Mouse (Mus musculus) liver, embryonic 14.5 days (tissue): ENCODE data around the gene Mobp. TPM values are rescaled to one million over a fixed set of nuclear protein-coding genes. Genes with fewer than 3 reads are reported as not detected.

Source experiments
- ATAC-seq: fragments of 200-750 bp; cut with Nextera tagmentation; 2 replicates; pipeline ENCODE4 v1.8.0; 2017; ENCODE audit warnings: moderate number of reproducible peaks, mild to moderate bottlenecking, moderate library complexity; ENCODE audit not compliant: insufficient read depth
- DNase-seq, 3 experiments: peaks; one replicate each; pipeline ENCODE4 v3.0.0-alpha.2; 2012 to 2013; ENCODE audit warnings: low read depth in 3 of 3, low spot score in 3 of 3
- H3K27ac ChIP-seq: fragments of 300-500 bp; sonication (generic); 2 replicates; pipeline ENCODE4 v1.5.1; 2014; ENCODE audit warnings: moderate library complexity, mild to moderate bottlenecking, control low read depth, inconsistent platforms
- H3K27me3 ChIP-seq: fragments of 300-500 bp; sonication (generic); 2 replicates; pipeline ENCODE4 v1.6.1; 2014; ENCODE audit warnings: mild to moderate bottlenecking, low read length, moderate library complexity; ENCODE audit not compliant: control insufficient read depth, insufficient read depth
- H3K36me3 ChIP-seq: fragments of 300-500 bp; sonication (generic); replicated peaks from 2 replicates; pipeline ENCODE4 v1.6.1; 2014; ENCODE audit warnings: low read depth; ENCODE audit not compliant: control insufficient read depth, insufficient read depth
- H3K4me1 ChIP-seq, 2 experiments: fragments of 200-500 bp in 1 of 2; fragments of 300-500 bp in 1 of 2; sonication (generic) in 1 of 2; replicated peaks; 2 replicates each; pipeline ENCODE4 v1.6.1; 2012 to 2014; ENCODE audit warnings: antibody characterized with exemption in 1 of 2, inconsistent platforms in 1 of 2, low read length in 1 of 2; ENCODE audit not compliant: control insufficient read depth in 2 of 2, insufficient read depth in 2 of 2
- H3K4me2 ChIP-seq: fragments of 300-500 bp; sonication (generic); 2 replicates; pipeline ENCODE4 v1.6.1; 2014; ENCODE audit warnings: low read depth, mild to moderate bottlenecking, control low read depth, moderate library complexity
- H3K4me3 ChIP-seq, 2 experiments: fragments of 200-500 bp in 1 of 2; fragments of 300-500 bp in 1 of 2; sonication (generic) in 1 of 2; 2 replicates each; pipeline ENCODE4 v1.5.1; 2012 to 2014; ENCODE audit warnings: low read depth in 2 of 2, low read length in 2 of 2, mild to moderate bottlenecking in 2 of 2, control low read depth in 1 of 2, inconsistent platforms in 1 of 2, moderate library complexity in 1 of 2; ENCODE audit not compliant: insufficient read depth in 1 of 2
- H3K9ac ChIP-seq: fragments of 300-500 bp; sonication (generic); replicated peaks from 2 replicates; pipeline ENCODE4 v1.6.1; 2014; ENCODE audit warnings: mild to moderate bottlenecking, control low read depth, moderate library complexity
- H3K9me3 ChIP-seq: fragments of 300-500 bp; sonication (generic); 2 replicates; pipeline ENCODE4 v1.6.1; 2016; ENCODE audit warnings: low read length, mixed read lengths; ENCODE audit not compliant: control insufficient read depth
- CTCF ChIP-seq: IDR thresholded peaks from 2 replicates; pipeline ENCODE4 v1.5.1; 2016; ENCODE audit warnings: antibody characterized with exemption, low read depth, control low read depth
- EP300 ChIP-seq: IDR thresholded peaks from 2 replicates; pipeline ENCODE4 v1.6.1; 2016; ENCODE audit warnings: antibody characterized with exemption, low read depth
- WGBS: fragments of 180-500 bp; shearing (Covaris S2); extraction: QIAGEN DNeasy Blood & Tissue Kit; methylation state at CpG from one replicate; pipeline ENCODE4 v1.1.7; 2014; ENCODE audit not compliant: insufficient replicate concordance; 5-methylcytosine and 5-hydroxymethylcytosine counted together
- polyA plus RNA-seq, 2 experiments: library from polyadenylated mRNA; depleted of rRNA in 1 of 2; stranded (reverse) in 1 of 2; unstranded in 1 of 2; fragments of >200 nt; fragmentation: Nextera tagmentation in 1 of 2; extraction: Ambion mirVana in 1 of 2; gene quantifications; 2 replicates each; pipeline versions ENCODE4 v1.2.1 to v1.2.3; 2012 to 2014

Mobp gene
- polyA plus RNA-seq, 2 experiments, result 0.01 TPM; not detected in 1

- H3K4me3 ChIP-seq, result peak overlapping the region in 1 of 2 experiments; percentile 45; a peak in 2 of 4 replicates
- ATAC-seq (no peak), DNase-seq (no peak)
- no peak for TF ChIP-seq CTCF
- TF ChIP-seq EP300, result no peak
- 38% methylated on average over 13 of the region's 13 CpGs for WGBS
- no peaks in the 10 kb centered on the region for H3K27me3 ChIP-seq
- no peaks in the 10 kb centered on the region for H3K9me3 ChIP-seq
- H3K36me3 ChIP-seq, result no peaks in the 10 kb centered on the region
- no peak overlapping the region for H3K27ac ChIP-seq
- H3K4me2 ChIP-seq, result peak overlapping the region; percentile 18
- H3K4me1 ChIP-seq, result no peaks in the 10 kb centered on the region
- H3K9ac ChIP-seq, result no peak overlapping the region
These were observed 41.4 kb downstream of the Mobp start for GRCm38 (mm10) chr9:120190891-120191290.

GRCm38 (mm10) chr9:120191362-120192098 lies 42.0 kb downstream of the Mobp start:
- Histone ChIP-seq H3K9ac (no peak overlapping the region), H3K4me2 (peak overlapping the region; percentile 18)

GRCm38 (mm10) chr9:120192742-120193141 lies 43.2 kb downstream of the Mobp start:
- Histone ChIP-seq H3K9ac (no peak overlapping the region), H3K27me3 (no peaks in the 10 kb centered on the region), H3K27ac (no peak overlapping the region), H3K4me1 (no peaks in the 10 kb centered on the region), H3K9me3 (no peaks in the 10 kb centered on the region), H3K4me2 (no peak overlapping the region), H3K4me3 (no peak overlapping the region), H3K36me3 (no peaks in the 10 kb centered on the region)
- ATAC-seq (no peak), DNase-seq (no peak)
- TF ChIP-seq CTCF, result no peak
- 64% methylated on average over 7 of the region's 7 CpGs for WGBS

More at GRCm38 (mm10) chr9:120191362-120192098, 42.0 kb downstream of the Mobp start:
- ATAC-seq, result no peak
- Histone ChIP-seq H3K27ac (no peak overlapping the region), H3K4me3 (peak overlapping the region in 1 of 2 experiments; percentile 45; a peak in 2 of 4 replicates), H3K27me3 (no peaks in the 10 kb centered on the region), H3K4me1 (no peaks in the 10 kb centered on the region), H3K9me3 (no peaks in the 10 kb centered on the region), H3K36me3 (no peaks in the 10 kb centered on the region)
- TF ChIP-seq EP300 (no peak), CTCF (peak; percentile 88)
- WGBS, result 28% methylated on average over 21 of the region's 21 CpGs
- DNase-seq, result peak; percentile 19 to 29 (median 27)

- TF ChIP-seq CTCF, result no peak
- TF ChIP-seq EP300, result no peak
- Histone ChIP-seq H3K9me3 (no peaks in the 10 kb centered on the region), H3K4me2 (no peak overlapping the region), H3K9ac (no peak overlapping the region), H3K4me3 (no peak overlapping the region), H3K27ac (no peak overlapping the region), H3K4me1 (no peaks in the 10 kb centered on the region), H3K36me3 (no peaks in the 10 kb centered on the region), H3K27me3 (no peaks in the 10 kb centered on the region)
- DNase-seq (no peak), ATAC-seq (no peak)
- WGBS, result 26% methylated on average over 4 of the region's 4 CpGs
These were observed 51.4 kb downstream of the Mobp start for GRCm38 (mm10) chr9:120200873-120201272.

GRCm38 (mm10) chr9:120201743-120202142 lies 52.2 kb downstream of the Mobp start:
- WGBS, result 60% methylated on average over 7 of the region's 7 CpGs
- H3K9ac ChIP-seq, result no peak overlapping the region
- TF ChIP-seq EP300 (no peak), CTCF (no peak)

More at GRCm38 (mm10) chr9:120201743-120202142, 52.2 kb downstream of the Mobp start:
- Histone ChIP-seq H3K4me2 (no peak overlapping the region), H3K27ac (no peak overlapping the region), H3K36me3 (no peaks in the 10 kb centered on the region), H3K4me1 (no peaks in the 10 kb centered on the region), H3K9me3 (no peaks in the 10 kb centered on the region), H3K4me3 (no peak overlapping the region), H3K27me3 (no peaks in the 10 kb centered on the region)
- DNase-seq (no peak), ATAC-seq (no peak)
